Mouse (Mus musculus): Measurements from ENCODE around the gene Ubap2l.

Ubap2l gene

GRCm38 (mm10) chr3:90052351-90053241, at the start of gene Ubap2l:
TSS of gene Ubap2l (minus strand) at chr3:90052628.
- DNase-seq (ENCODE audit: low read depth, low spot score): peak; percentile 97

GRCm38 (mm10) chr3:90101673-90102072, 49.2 kb upstream of the Ubap2l start:
- no peak for DNase-seq (ENCODE audit: low read depth, low spot score)

- no peak for DNase-seq (ENCODE audit: low read depth, low spot score)
Observed at GRCm38 (mm10) chr3:90101010-90101409, 48.6 kb upstream of the Ubap2l start.

GRCm38 (mm10) chr3:90097928-90098327, 45.5 kb upstream of the Ubap2l start:
- DNase-seq (ENCODE audit: low read depth, low spot score): no peak

- no peak for DNase-seq (ENCODE audit: low read depth, low spot score)
Observed at GRCm38 (mm10) chr3:90094453-90094852, 42.0 kb upstream of the Ubap2l start.

GRCm38 (mm10) chr3:90090892-90091291, 38.5 kb upstream of the Ubap2l start:
- no peak for DNase-seq (ENCODE audit: low read depth, low spot score)

- DNase-seq (ENCODE audit: low read depth, low spot score): no peak
Observed at GRCm38 (mm10) chr3:90088617-90089016, 36.2 kb upstream of the Ubap2l start.

- no peak for DNase-seq (ENCODE audit: low read depth, low spot score)
Observed at GRCm38 (mm10) chr3:90086068-90086467, 33.6 kb upstream of the Ubap2l start.

- DNase-seq (ENCODE audit: low read depth, low spot score): no peak
Observed at GRCm38 (mm10) chr3:90085281-90085680, 32.9 kb upstream of the Ubap2l start.

GRCm38 (mm10) chr3:90084790-90085189, 32.4 kb upstream of the Ubap2l start:
- DNase-seq (ENCODE audit: low read depth, low spot score): no peak

GRCm38 (mm10) chr3:90083698-90084324, 31.4 kb upstream of the Ubap2l start:
- no peak for DNase-seq (ENCODE audit: low read depth, low spot score)

- no peak for DNase-seq (ENCODE audit: low read depth, low spot score)
Observed at GRCm38 (mm10) chr3:90083034-90083433, 30.6 kb upstream of the Ubap2l start.

- no peak for DNase-seq (ENCODE audit: low read depth, low spot score)
Observed at GRCm38 (mm10) chr3:90081365-90082240, 29.2 kb upstream of the Ubap2l start.

GRCm38 (mm10) chr3:90080498-90080863, 28.1 kb upstream of the Ubap2l start:
- no peak for DNase-seq (ENCODE audit: low read depth, low spot score)

- DNase-seq (ENCODE audit: low read depth, low spot score): peak; percentile 74
Observed at GRCm38 (mm10) chr3:90079763-90080497, 27.5 kb upstream of the Ubap2l start.

- peak; percentile 96 for DNase-seq (ENCODE audit: low read depth, low spot score)
Observed at GRCm38 (mm10) chr3:90079133-90079762, 26.8 kb upstream of the Ubap2l start.

GRCm38 (mm10) chr3:90078224-90078623, 25.8 kb upstream of the Ubap2l start:
- no peak for DNase-seq (ENCODE audit: low read depth, low spot score)

GRCm38 (mm10) chr3:90076921-90077716, 24.7 kb upstream of the Ubap2l start:
- peak; percentile 74 for DNase-seq (ENCODE audit: low read depth, low spot score)

GRCm38 (mm10) chr3:90072294-90072693, 19.9 kb upstream of the Ubap2l start, which contains the start of gene Tpm3:
TSS of gene Tpm3 (plus strand) at chr3:90072649.
- no peak for DNase-seq (ENCODE audit: low read depth, low spot score)

GRCm38 (mm10) chr3:90069688-90070087, 17.3 kb upstream of the Ubap2l start:
- no peak for DNase-seq (ENCODE audit: low read depth, low spot score)
